In the genomic region with DNA sequence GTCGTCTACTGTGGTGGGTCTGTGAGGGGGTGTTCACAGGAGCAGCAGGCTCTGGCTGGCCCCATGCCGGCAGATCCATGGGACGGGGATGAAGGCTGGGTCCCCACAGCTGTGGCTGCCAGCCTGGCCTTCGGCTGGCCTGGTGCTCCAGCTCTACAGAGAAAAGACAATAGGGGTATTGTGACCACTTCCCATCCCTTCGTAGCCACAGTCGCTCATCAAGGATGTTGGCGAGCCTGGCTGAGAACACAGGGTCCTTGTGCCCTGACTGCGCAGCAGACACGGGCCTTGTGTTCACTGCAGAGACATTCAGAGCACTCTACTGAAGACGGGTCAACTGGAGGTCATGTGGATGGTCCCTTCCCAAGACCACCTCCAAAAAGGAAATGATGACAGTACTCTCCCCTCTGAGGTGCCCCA, we compare ENCODE assay signal across 9 mouse cellular contexts.
A peak's percentile ranks its signal among the peaks of the same experiment; 100 is the strongest.
DNase-seq lines count a peak whose midpoint lies in the region; ATAC-seq and TF ChIP-seq lines count a peak whose summit lies in the region.
"Had no signal": no experiment of that assay in that cellular context is flagged by ENCODE, and none has a peak within 500 bp of the region (broad histone marks: within the 10 kb centered on the region; RNA-seq: fewer than 3 reads in every experiment).

No protein-coding gene starts in this region.

- no peak overlapping the region for H3K9ac ChIP-seq in embryonic facial prominence, embryonic 14.5 days (ENCODE audit: low read depth, low read length)
- H3K9ac ChIP-seq in hindbrain, postnatal 0 days (replicated peaks; ENCODE audit: low read length) = no peak overlapping the region
- no peak overlapping the region for H3K9ac ChIP-seq in kidney, embryonic 14.5 days (ENCODE audit: low read depth, low read length)

- peak; percentile 23 to 52 for DNase-seq in layer of hippocampus, adult 2 months (ENCODE audit: low spot score in 2 of 2)
- no peak for DNase-seq in layer of hippocampus, postnatal 25 days (ENCODE audit: extremely low spot score in 1 of 2, low spot score in 1 of 2)
- DNase-seq in embryonic facial prominence, embryonic 14.5 days (ENCODE audit: low spot score) = peak; percentile 66
- peak; percentile 56 for DNase-seq in hindbrain, postnatal 0 days (ENCODE audit: low spot score)
- peak; percentile 74 to 79 for DNase-seq in right cerebral cortex, postnatal 10 days (ENCODE audit: low spot score in 2 of 2)
- DNase-seq in kidney, adult 18-20 months = no peak
- DNase-seq: kidney, adult 2 months had no signal

- H3K27me3 ChIP-seq in embryonic facial prominence, embryonic 14.5 days (replicated peaks; ENCODE audit: control insufficient read depth, insufficient read depth, low read length) = no peaks in the 10 kb centered on the region
- H3K27me3 ChIP-seq in hindbrain, postnatal 0 days (ENCODE audit: insufficient read depth, low read length) = no peaks in the 10 kb centered on the region
- no peaks in the 10 kb centered on the region for H3K27me3 ChIP-seq in kidney, embryonic 14.5 days (ENCODE audit: control insufficient read depth, insufficient read depth, low read length)

- no peak for TF ChIP-seq CTCF in layer of hippocampus, adult 2 months (conservative IDR thresholded peaks at IDR 0.05)
- no peak for TF ChIP-seq CTCF in hindbrain, postnatal 0 days (IDR thresholded peaks at IDR 0.05; ENCODE audit: low read depth)

- H3K9me3 ChIP-seq in embryonic facial prominence, embryonic 14.5 days (ENCODE audit: control insufficient read depth, low read length) = no peaks in the 10 kb centered on the region
- no peaks in the 10 kb centered on the region for H3K9me3 ChIP-seq in hindbrain, postnatal 0 days (ENCODE audit: low read length)
- no peaks in the 10 kb centered on the region for H3K9me3 ChIP-seq in kidney, embryonic 14.5 days (ENCODE audit: control insufficient read depth, low read length)

- H3K4me3 ChIP-seq in layer of hippocampus, adult 2 months = no peak overlapping the region
- H3K4me3 ChIP-seq in embryonic facial prominence, embryonic 14.5 days (ENCODE audit: low read depth, low read length) = no peak overlapping the region
- no peak overlapping the region for H3K4me3 ChIP-seq in hindbrain, postnatal 0 days (ENCODE audit: low read length)
- H3K4me3 ChIP-seq in kidney, embryonic 14.5 days (ENCODE audit: low read length) = no peak overlapping the region

- no peaks in the 10 kb centered on the region for H3K36me3 ChIP-seq in embryonic facial prominence, embryonic 14.5 days (ENCODE audit: control insufficient read depth, insufficient read depth, low read length)
- H3K36me3 ChIP-seq in hindbrain, postnatal 0 days (ENCODE audit: insufficient read depth, low read length) = no peaks in the 10 kb centered on the region
- H3K36me3 ChIP-seq in kidney, embryonic 14.5 days (ENCODE audit: control insufficient read depth, insufficient read depth, low read length) = no peaks in the 10 kb centered on the region

- no peaks in the 10 kb centered on the region for H3K4me1 ChIP-seq in embryonic facial prominence, embryonic 14.5 days (ENCODE audit: control insufficient read depth, insufficient read depth, low read length)
- peaks cover 3% of the 10 kb centered on the region; the same call in 1 of the 2 replicates for H3K4me1 ChIP-seq in hindbrain, postnatal 0 days (ENCODE audit: insufficient read depth, low read length)
- H3K4me1 ChIP-seq in kidney, embryonic 14.5 days (ENCODE audit: control insufficient read depth, insufficient read depth, low read length) = no peaks in the 10 kb centered on the region; the same call in 1 of the 2 replicates

- no peak overlapping the region for H3K4me2 ChIP-seq in embryonic facial prominence, embryonic 14.5 days (ENCODE audit: low read depth, low read length)
- H3K4me2 ChIP-seq in hindbrain, postnatal 0 days (ENCODE audit: low read depth, low read length) = no peak overlapping the region
- no peak overlapping the region for H3K4me2 ChIP-seq in kidney, embryonic 14.5 days (replicated peaks; ENCODE audit: low read depth, low read length)

- WGBS in embryonic facial prominence, embryonic 14.5 days = 37% methylated on average over 10 of the region's 10 CpGs
- WGBS in hindbrain, postnatal 0 days = 37% methylated on average over 10 of the region's 10 CpGs
- 71% methylated on average over 10 of the region's 10 CpGs for WGBS in kidney, embryonic 14.5 days

- ATAC-seq in embryonic facial prominence, embryonic 14.5 days (ENCODE audit: low read depth) = peak; percentile 82; the same call in 1 of the 2 replicates
- peak; percentile 86 for ATAC-seq in hindbrain, postnatal 0 days
- ATAC-seq in kidney, embryonic 14.5 days (ENCODE audit: low FRiP score, low TSS enrichment) = no peak

- H3K27ac ChIP-seq in layer of hippocampus, adult 2 months = no peak overlapping the region
- H3K27ac ChIP-seq in embryonic facial prominence, embryonic 14.5 days (replicated peaks; ENCODE audit: low read depth, low read length) = no peak overlapping the region; the same call in 1 of the 2 replicates
- H3K27ac ChIP-seq in hindbrain, postnatal 0 days = 0 out of 2 replicates have a peak overlapping the region, but pooled peaks have one; percentile 29
- H3K27ac ChIP-seq in kidney, embryonic 14.5 days (ENCODE audit: low read depth, low read length) = no peak overlapping the region
- H3K27ac ChIP-seq: macrophage had no signal

Comparison
In these comparisons a context has a peak if more than half of its experiments do, and no peak if none do; other contexts are left out.
1. DNase-seq: peak in layer of hippocampus, adult 2 months (2 of 2), embryonic facial prominence, embryonic 14.5 days (single experiment), hindbrain, postnatal 0 days (single experiment) and right cerebral cortex, postnatal 10 days (2 of 2); none in layer of hippocampus, postnatal 25 days (0 of 2) and kidney, adult 18-20 months (single experiment).